Mouse (Mus musculus) ES-E14 (cell line): ENCODE measurements around the gene Amigo1.

ENCODE experiments used
- HCFC1 ChIP-seq: IDR thresholded peaks from 2 replicates; pipeline ENCODE4 v1.6.1; 2012; ENCODE audit warnings: low read length, inconsistent platforms, borderline replicate concordance; ENCODE audit not compliant: insufficient read depth
- MAFK ChIP-seq: IDR thresholded peaks from 2 replicates; pipeline ENCODE4 v1.6.1; 2014; ENCODE audit warnings: mild to moderate bottlenecking, low read depth, low read length, inconsistent platforms; ENCODE audit not compliant: insufficient read depth

- TF ChIP-seq MAFK (no peak), HCFC1 (no peak)
Observed at GRCm38 (mm10) chr3:108186098-108187047, at the start of gene Amigo1.
